ENCODE assay signal across 17 mouse cellular contexts in the genomic region with DNA sequence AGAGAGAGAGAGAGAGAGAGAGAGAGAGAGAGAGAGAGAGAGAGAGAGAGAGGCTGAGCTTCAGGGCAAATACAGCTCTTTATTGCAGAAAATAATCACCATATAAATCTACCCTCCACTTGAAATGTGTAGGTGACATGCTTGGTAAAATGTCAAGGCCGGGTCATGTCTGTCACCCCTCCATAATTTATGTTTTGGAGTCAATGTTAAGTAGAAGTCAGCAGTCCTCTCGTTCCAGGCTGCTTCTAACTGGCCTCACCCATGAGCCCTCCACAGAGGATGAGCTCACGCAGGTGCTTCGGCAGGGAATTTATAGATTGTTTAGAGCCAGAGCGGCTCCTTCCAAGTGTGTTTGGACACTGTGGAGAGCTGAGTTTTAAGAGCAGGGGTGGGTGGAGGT.
"Had no signal": no experiment of that assay in that cellular context is flagged by ENCODE, and none has a peak within 500 bp of the region (broad histone marks: within the 10 kb centered on the region; RNA-seq: fewer than 3 reads in every experiment).

No protein-coding gene starts in this region.

- H3K4me3 ChIP-seq: layer of hippocampus, adult 2 months; liver, embryonic 13.5 days; midbrain, embryonic 15.5 days; neural tube, embryonic 12.5 days; neural tube, embryonic 15.5 days had no signal

- H3K9ac ChIP-seq: liver, embryonic 13.5 days; midbrain, embryonic 15.5 days; neural tube, embryonic 12.5 days; neural tube, embryonic 15.5 days had no signal

- ATAC-seq: midbrain, embryonic 15.5 days had no signal

- H3K27ac ChIP-seq: layer of hippocampus, adult 2 months; liver, embryonic 13.5 days; macrophage; midbrain, embryonic 15.5 days; neural tube, embryonic 12.5 days; neural tube, embryonic 15.5 days; stomach, postnatal 0 days had no signal

- H3K4me2 ChIP-seq: liver, embryonic 13.5 days; midbrain, embryonic 11.5 days; midbrain, embryonic 15.5 days; neural tube, embryonic 12.5 days; neural tube, embryonic 15.5 days had no signal

- DNase-seq: kidney, adult 18-20 months; kidney, postnatal 25 days; layer of hippocampus, adult 9-11 months; liver, embryonic 13.5 days; lung, adult 2 months; right cerebral cortex, adult 18-20 months; right cerebral cortex, postnatal 14 days; right cerebral cortex, postnatal 4 days; thymus, adult 2 months; thymus, postnatal 25 days had no signal

- H3K9me3 ChIP-seq: liver, embryonic 13.5 days; midbrain, embryonic 15.5 days; neural tube, embryonic 12.5 days; neural tube, embryonic 15.5 days had no signal

- H3K36me3 ChIP-seq: liver, embryonic 13.5 days; midbrain, embryonic 15.5 days; neural tube, embryonic 12.5 days; neural tube, embryonic 15.5 days had no signal
